ENCODE assay signal across 8 mouse cellular contexts in genomic region chr3:94364154-94364526, GRCm38 (mm10). TPM values are rescaled to one million over a fixed set of nuclear protein-coding genes. Genes with fewer than 3 reads are reported as not detected.
DNase-seq lines count a peak whose midpoint lies in the region; ATAC-seq lines count a peak whose summit lies in the region.

No protein-coding gene starts in this region.

- ATAC-seq in limb, embryonic 12.5 days (ENCODE audit: insufficient number of reproducible peaks, insufficient read depth, low FRiP score, low TSS enrichment, low read depth) = peak; percentile 42; the same call in 1 of the 2 replicates
- no peak for ATAC-seq in stomach, embryonic 15.5 days (ENCODE audit: insufficient read depth, low FRiP score, low read depth)

- DNase-seq in cerebellum, adult 9-10 months = peak; percentile 45
- DNase-seq in cerebellum, postnatal 36 days = no peak
- DNase-seq in ovary, postnatal 14 days (ENCODE audit: low spot score) = peak; percentile 23
- DNase-seq in ovary, postnatal 36 days (ENCODE audit: low spot score) = no peak
- no peak for DNase-seq in layer of hippocampus, adult 11-12 months (ENCODE audit: low spot score)
- DNase-seq in urinary bladder, postnatal 36 days (ENCODE audit: low spot score in 2 of 2) = no peak

- no peak overlapping the region for H3K27ac ChIP-seq in limb, embryonic 12.5 days
- H3K27ac ChIP-seq in stomach, embryonic 15.5 days = no peak overlapping the region

- H3K4me3 ChIP-seq in limb, embryonic 12.5 days (replicated peaks) = peak overlapping the region; percentile 65
- H3K4me3 ChIP-seq in stomach, embryonic 15.5 days (replicated peaks) = peak overlapping the region; percentile 51

- 0 out of 2 replicates have a peak, but pooled peaks cover 3% of the 10 kb centered on the region for H3K4me1 ChIP-seq in limb, embryonic 12.5 days (replicated peaks)
- H3K4me1 ChIP-seq in stomach, embryonic 15.5 days = 0 out of 2 replicates have a peak, but pooled peaks cover 6% of the 10 kb centered on the region

- no peaks in the 10 kb centered on the region for H3K36me3 ChIP-seq in limb, embryonic 12.5 days
- H3K36me3 ChIP-seq in stomach, embryonic 15.5 days = no peaks in the 10 kb centered on the region

- peak overlapping the region; percentile 87 for H3K9ac ChIP-seq in limb, embryonic 12.5 days (replicated peaks)
- peak overlapping the region; percentile 42 for H3K9ac ChIP-seq in stomach, embryonic 15.5 days

- peaks cover 56% of the 10 kb centered on the region for H3K27me3 ChIP-seq in limb, embryonic 12.5 days
- no peaks in the 10 kb centered on the region for H3K27me3 ChIP-seq in stomach, embryonic 15.5 days (replicated peaks)

- 4% methylated on average over 23 of the region's 23 CpGs for WGBS in limb, embryonic 12.5 days
- WGBS in stomach, embryonic 15.5 days = 9% methylated on average over 21 of the region's 23 CpGs

- peak overlapping the region; percentile 89 for H3K4me2 ChIP-seq in limb, embryonic 12.5 days
- H3K4me2 ChIP-seq in stomach, embryonic 15.5 days = peak overlapping the region; percentile 88

- 0 out of 2 replicates have a peak, but pooled peaks cover 5% of the 10 kb centered on the region for H3K9me3 ChIP-seq in limb, embryonic 12.5 days
- H3K9me3 ChIP-seq in stomach, embryonic 15.5 days = no peaks in the 10 kb centered on the region

RNA-seq across cellular contexts. Expression of gene C2cd4d, which starts 1.9 kb away (rescaled TPM):
- 2.0 and 2.1 TPM in 2 replicates for polyA plus RNA-seq in limb, embryonic 12.5 days (2016; fragmentation: Nextera tagmentation; extraction: Ambion mirVana)
- polyA plus RNA-seq in stomach, embryonic 15.5 days (2015; fragmentation: Nextera tagmentation; extraction: Ambion mirVana) = 1.4 and 2.0 TPM in 2 replicates

RNA-seq across cellular contexts. Expression of gene Rorc, which starts 8.5 kb away (rescaled TPM):
- 1.1 TPM in 2 replicates for polyA plus RNA-seq in limb, embryonic 12.5 days (2016; fragmentation: Nextera tagmentation; extraction: Ambion mirVana)
- polyA plus RNA-seq in stomach, embryonic 15.5 days (2015; fragmentation: Nextera tagmentation; extraction: Ambion mirVana) = 7.0 and 7.6 TPM in 2 replicates

RNA-seq across cellular contexts. Expression of gene Them5, which starts 22.2 kb away (rescaled TPM):
- 0.28 TPM in 1 of 2 replicates, not detected in the other for polyA plus RNA-seq in limb, embryonic 12.5 days (2016; fragmentation: Nextera tagmentation; extraction: Ambion mirVana)
- polyA plus RNA-seq in stomach, embryonic 15.5 days (2015; fragmentation: Nextera tagmentation; extraction: Ambion mirVana) = 5.2 and 10.4 TPM in 2 replicates

RNA-seq across cellular contexts. Expression of gene Lingo4, which starts 34.2 kb away (rescaled TPM):
- polyA plus RNA-seq in limb, embryonic 12.5 days (2016; fragmentation: Nextera tagmentation; extraction: Ambion mirVana) = 0.09 TPM in 1 of 2 replicates, not detected in the other
- 0.49 and 0.51 TPM in 2 replicates for polyA plus RNA-seq in stomach, embryonic 15.5 days (2015; fragmentation: Nextera tagmentation; extraction: Ambion mirVana)

RNA-seq across cellular contexts. Expression of gene Tdrkh, which starts 48.9 kb away (rescaled TPM):
- 8.5 and 8.6 TPM in 2 replicates for polyA plus RNA-seq in limb, embryonic 12.5 days (2016; fragmentation: Nextera tagmentation; extraction: Ambion mirVana)
- 9.4 and 10.6 TPM in 2 replicates for polyA plus RNA-seq in stomach, embryonic 15.5 days (2015; fragmentation: Nextera tagmentation; extraction: Ambion mirVana)

Comparison
In these comparisons a context has a peak if more than half of its experiments do, and no peak if none do; other contexts are left out.
1. DNase-seq: peak in cerebellum, adult 9-10 months (single experiment) and ovary, postnatal 14 days (single experiment); none in cerebellum, postnatal 36 days (0 of 2), ovary, postnatal 36 days (single experiment), layer of hippocampus, adult 11-12 months (single experiment) and urinary bladder, postnatal 36 days (0 of 2).